Mouse (Mus musculus): ENCODE measurements around the gene Gclc. TPM values are rescaled to one million over a fixed set of nuclear protein-coding genes. Genes with fewer than 3 reads are reported as not detected.
A peak's percentile ranks its signal among the peaks of the same experiment; 100 is the strongest.

Gclc gene
- total RNA-seq, 2 experiments from 2014 or later = 24.7 to 25.7 TPM

- no peak for ATAC-seq (ENCODE audit: poor library complexity, severe bottlenecking)
These were observed 27.3 kb downstream of the Gclc start for GRCm38 (mm10) chr9:77781453-77782163.

DNA sequence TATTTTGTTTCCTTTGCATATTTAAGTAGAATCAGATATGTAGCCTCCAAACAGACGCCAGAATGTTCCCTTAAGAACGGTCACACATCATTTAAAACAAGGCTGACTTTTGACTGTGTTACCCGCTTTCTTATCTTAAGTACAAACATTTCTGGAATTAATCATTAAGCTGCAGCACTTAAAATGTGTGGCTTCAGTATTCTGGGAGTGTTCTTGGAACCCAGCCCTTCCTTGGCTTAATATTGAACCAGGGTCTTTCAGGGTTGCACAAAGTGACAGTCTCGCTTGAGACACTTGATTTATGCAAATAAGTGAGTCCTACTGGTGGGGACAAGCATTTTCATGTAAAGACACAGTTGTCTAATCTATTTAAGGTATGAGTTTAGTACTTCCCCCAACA, 27.9 kb downstream of the Gclc start:
- no peak for ATAC-seq (ENCODE audit: poor library complexity, severe bottlenecking)

GRCm38 (mm10) chr9:77783006-77783405, 28.7 kb downstream of the Gclc start:
- ATAC-seq (ENCODE audit: poor library complexity, severe bottlenecking) = no peak

- no peak for ATAC-seq (ENCODE audit: poor library complexity, severe bottlenecking)
These were observed 31.1 kb downstream of the Gclc start for GRCm38 (mm10) chr9:77785466-77785865.

DNA sequence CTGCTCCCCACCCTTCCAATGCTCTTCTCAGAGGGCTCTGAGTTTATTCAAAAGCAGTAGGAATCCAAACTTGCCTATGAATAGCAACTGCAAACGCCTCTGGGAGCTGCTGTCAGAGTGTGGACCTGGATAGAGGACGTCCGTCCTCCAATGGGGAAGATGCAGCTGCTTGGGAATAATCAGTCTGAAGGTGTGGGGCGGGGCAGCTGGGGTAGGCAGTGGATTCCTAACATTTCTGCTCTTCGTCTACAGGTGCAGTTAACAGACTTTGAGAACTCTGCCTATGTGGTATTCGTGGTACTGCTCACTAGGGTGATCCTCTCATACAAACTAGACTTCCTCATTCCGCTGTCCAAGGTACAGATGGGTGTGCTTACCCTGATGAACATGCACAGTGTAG, 33.6 kb downstream of the Gclc start:
- no peak for ATAC-seq (ENCODE audit: poor library complexity, severe bottlenecking)

GRCm38 (mm10) chr9:77789615-77790348, 35.4 kb downstream of the Gclc start:
- ATAC-seq (ENCODE audit: poor library complexity, severe bottlenecking) = no peak

- no peak for ATAC-seq (ENCODE audit: poor library complexity, severe bottlenecking)
These were observed 39.5 kb downstream of the Gclc start for GRCm38 (mm10) chr9:77793838-77794237.

DNA sequence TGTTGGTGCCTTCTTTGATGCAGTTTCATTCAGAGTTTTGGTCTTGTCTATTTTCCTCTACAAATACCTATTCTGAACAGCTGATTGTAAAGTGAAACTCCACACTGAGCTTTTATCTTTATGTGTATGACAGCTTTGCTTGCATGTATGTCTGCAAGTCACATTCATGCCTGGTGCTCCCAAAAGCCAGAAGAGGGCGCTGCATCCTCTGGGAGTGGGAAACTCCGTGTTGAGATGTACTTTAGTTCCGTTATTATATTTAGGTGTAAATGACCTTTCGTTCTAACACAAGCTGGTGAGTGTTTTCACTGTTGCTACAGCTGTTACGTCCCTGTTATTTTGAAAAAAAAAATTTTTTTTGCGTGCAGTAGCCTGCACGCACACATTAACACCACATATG, 48.1 kb downstream of the Gclc start:
- no peak for ATAC-seq (ENCODE audit: poor library complexity, severe bottlenecking)

GRCm38 (mm10) chr9:77806426-77806825, 52.1 kb downstream of the Gclc start:
- ATAC-seq (ENCODE audit: poor library complexity, severe bottlenecking) = peak; percentile 41

- peak; percentile 96 for ATAC-seq (ENCODE audit: poor library complexity, severe bottlenecking)
These were observed 52.7 kb downstream of the Gclc start for GRCm38 (mm10) chr9:77806842-77807668.

DNA sequence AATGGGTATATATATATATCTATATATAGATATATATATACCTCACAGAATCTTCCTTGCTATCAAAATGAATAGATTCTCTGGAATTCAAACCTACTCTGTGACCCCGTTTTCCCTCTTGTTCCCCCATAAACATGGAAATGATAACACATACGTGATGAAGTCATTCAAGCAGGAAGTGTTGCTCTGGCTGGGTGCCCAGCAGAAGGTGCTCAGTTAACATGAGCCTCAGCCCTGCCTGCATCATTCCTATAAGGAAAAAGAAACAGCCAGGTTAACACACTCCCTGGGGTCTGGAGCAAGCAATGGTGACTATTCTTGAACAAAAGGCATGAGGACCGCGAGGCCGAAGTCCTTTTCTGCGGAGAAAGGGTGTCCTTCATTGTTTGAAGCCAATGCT, 54.1 kb downstream of the Gclc start:
- no peak for ATAC-seq (ENCODE audit: poor library complexity, severe bottlenecking)

- peak; percentile 76 for ATAC-seq (ENCODE audit: poor library complexity, severe bottlenecking)
These were observed 64.5 kb downstream of the Gclc start for GRCm38 (mm10) chr9:77818858-77819257.

DNA sequence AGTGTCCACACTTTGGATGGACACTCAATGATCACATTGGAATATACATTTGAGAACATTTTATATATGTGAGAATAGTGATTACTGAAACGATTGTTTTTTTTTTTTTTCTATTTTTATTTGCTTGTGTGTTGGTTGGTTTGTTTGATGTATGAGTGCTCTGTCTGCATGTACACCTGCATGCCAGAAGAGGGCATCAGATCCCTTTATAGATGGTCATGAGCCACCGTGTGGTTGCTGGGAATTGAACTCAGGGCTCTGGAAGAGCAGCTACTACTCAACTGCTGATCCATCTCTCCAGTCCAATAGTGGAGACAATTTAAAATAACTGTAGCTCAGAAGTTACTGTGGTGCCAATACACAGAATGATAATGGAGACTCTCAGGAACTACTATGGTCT, 65.0 kb downstream of the Gclc start:
- ATAC-seq (ENCODE audit: poor library complexity, severe bottlenecking) = no peak

- peak; percentile 49 for ATAC-seq (ENCODE audit: poor library complexity, severe bottlenecking)
These were observed 66.5 kb downstream of the Gclc start for GRCm38 (mm10) chr9:77820836-77821235.

DNA sequence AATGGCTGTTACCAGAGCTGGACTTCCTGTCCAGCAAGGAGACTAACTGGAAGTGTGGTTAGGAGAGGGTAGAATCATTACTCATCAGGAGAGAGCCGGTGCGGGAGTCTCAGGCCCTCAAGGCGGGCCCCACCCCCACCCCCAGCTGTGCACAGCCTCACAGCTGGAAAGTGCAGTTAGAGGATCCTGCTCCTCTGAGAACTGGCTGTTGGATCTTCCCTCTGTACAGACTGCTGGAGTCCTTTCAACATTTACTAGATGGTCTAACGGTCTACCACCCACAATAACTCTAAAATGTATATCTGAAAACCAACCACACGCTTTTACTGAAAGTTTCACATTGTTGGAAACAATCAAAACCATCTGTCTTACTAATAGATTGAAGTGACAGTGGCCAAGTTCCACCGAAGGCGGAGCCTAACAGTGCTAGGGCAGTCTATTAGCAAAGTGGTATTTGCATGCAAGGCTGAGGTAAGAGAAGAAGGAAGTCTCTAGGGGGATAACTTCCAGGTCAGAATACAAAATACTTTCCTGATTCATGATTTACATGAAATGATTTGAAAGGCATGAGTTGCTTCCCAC, 71.1 kb downstream of the Gclc start:
- ATAC-seq (ENCODE audit: poor library complexity, severe bottlenecking) = peak; percentile 28; the same call in 1 of the 2 replicates

- no peak for ATAC-seq (ENCODE audit: poor library complexity, severe bottlenecking)
These were observed 71.9 kb downstream of the Gclc start for GRCm38 (mm10) chr9:77826237-77826636.

GRCm38 (mm10) chr9:77828531-77828965, 74.2 kb downstream of the Gclc start:
- ATAC-seq (ENCODE audit: poor library complexity, severe bottlenecking) = peak; percentile 96

DNA sequence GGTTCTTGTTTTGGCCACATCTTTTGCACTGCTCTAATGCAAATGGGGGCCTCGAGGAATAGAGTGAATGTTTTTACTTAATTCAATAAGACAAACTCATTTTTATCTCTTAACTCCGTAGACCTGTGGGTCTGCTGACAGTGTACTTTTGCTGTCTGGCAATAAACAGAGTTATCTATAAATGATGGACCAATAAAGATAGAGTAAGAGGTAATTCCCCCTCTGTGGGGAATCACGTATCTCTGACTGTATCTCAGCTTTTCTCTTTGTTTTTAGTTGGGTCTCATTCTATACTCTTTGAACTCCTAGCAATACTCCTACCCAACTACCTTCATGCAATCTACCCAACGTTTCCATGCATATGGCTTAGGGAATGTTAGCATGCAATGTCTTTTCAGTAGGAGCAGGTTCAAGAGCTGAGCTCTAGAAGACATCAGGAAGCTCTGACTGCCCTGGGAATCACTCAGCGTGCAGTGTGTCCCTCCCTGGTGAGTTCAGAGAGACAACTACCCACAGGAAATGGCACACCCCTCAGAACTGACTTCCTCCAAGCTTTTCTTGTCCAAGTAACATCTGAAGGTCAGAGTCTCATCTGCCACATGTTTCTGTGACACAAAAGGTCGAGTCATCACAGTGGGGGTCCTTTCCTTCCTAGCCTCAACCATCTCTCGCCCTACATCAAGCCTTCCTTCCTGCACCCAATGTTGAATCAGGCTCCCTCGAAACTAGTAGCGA, 80.1 kb downstream of the Gclc start:
- ATAC-seq (ENCODE audit: poor library complexity, severe bottlenecking) = peak; percentile 62

- ATAC-seq (ENCODE audit: poor library complexity, severe bottlenecking) = no peak
These were observed 80.8 kb downstream of the Gclc start for GRCm38 (mm10) chr9:77835122-77835521.

DNA sequence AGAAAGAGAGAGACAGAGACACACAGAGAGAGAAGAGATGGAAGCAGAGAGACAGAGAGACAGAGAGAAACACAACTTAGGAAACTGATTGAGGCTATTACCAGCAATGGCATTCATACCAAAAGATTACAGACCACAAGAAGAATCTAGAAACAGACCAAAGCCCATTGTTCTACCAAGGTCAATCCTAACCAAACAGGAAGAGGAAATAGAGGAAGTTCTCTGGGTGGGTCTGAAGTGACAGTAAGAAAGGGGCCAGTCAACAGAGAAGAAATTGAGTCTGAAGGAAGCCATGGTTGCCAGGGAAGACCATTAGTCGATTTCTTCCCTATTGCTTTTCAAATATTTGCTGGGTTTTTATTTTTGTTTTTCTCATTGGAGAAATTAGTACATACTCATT, 81.4 kb downstream of the Gclc start:
- peak; percentile 80 for ATAC-seq (ENCODE audit: poor library complexity, severe bottlenecking)
